ENCODE assay signal across 10 mouse cellular contexts in genomic region chr14:71249387-71249965, GRCm38 (mm10).
DNase-seq lines count a peak whose midpoint lies in the region; ATAC-seq and TF ChIP-seq lines count a peak whose summit lies in the region.
"Had no signal": no experiment of that assay in that cellular context is flagged by ENCODE, and none has a peak within 500 bp of the region (broad histone marks: within the 10 kb centered on the region; RNA-seq: fewer than 3 reads in every experiment).

No protein-coding gene starts in this region.

- no peaks in the 10 kb centered on the region for H3K27me3 ChIP-seq in liver, postnatal 0 days (ENCODE audit: insufficient read depth, low read length)
- H3K27me3 ChIP-seq in embryonic facial prominence, embryonic 13.5 days, result no peaks in the 10 kb centered on the region
- H3K27me3 ChIP-seq in hindbrain, postnatal 0 days (ENCODE audit: insufficient read depth, low read length), result no peaks in the 10 kb centered on the region
- no peaks in the 10 kb centered on the region for H3K27me3 ChIP-seq in neural tube, embryonic 12.5 days (replicated peaks)

- no peak overlapping the region for H3K4me2 ChIP-seq in liver, postnatal 0 days (ENCODE audit: low read depth, low read length)
- H3K4me2 ChIP-seq in embryonic facial prominence, embryonic 13.5 days, result no peak overlapping the region
- H3K4me2 ChIP-seq in hindbrain, postnatal 0 days (ENCODE audit: low read depth, low read length), result no peak overlapping the region
- H3K4me2 ChIP-seq in neural tube, embryonic 12.5 days (replicated peaks), result no peak overlapping the region

- H3K9ac ChIP-seq in liver, postnatal 0 days (replicated peaks), result no peak overlapping the region
- no peak overlapping the region for H3K9ac ChIP-seq in embryonic facial prominence, embryonic 13.5 days
- H3K9ac ChIP-seq in hindbrain, postnatal 0 days (replicated peaks; ENCODE audit: low read length), result no peak overlapping the region
- H3K9ac ChIP-seq in neural tube, embryonic 12.5 days, result no peak overlapping the region

- 42% methylated on average over 7 of the region's 7 CpGs for WGBS in liver, postnatal 0 days (ENCODE audit: insufficient replicate concordance)
- 49% methylated on average over 7 of the region's 7 CpGs for WGBS in embryonic facial prominence, embryonic 13.5 days
- 29% methylated on average over 7 of the region's 7 CpGs for WGBS in hindbrain, postnatal 0 days
- WGBS in neural tube, embryonic 12.5 days, result 47% methylated on average over 7 of the region's 7 CpGs

- TF ChIP-seq EP300 in liver, postnatal 0 days (IDR thresholded peaks at IDR 0.05; ENCODE audit: low read depth), result no peak

- no peaks in the 10 kb centered on the region for H3K36me3 ChIP-seq in liver, postnatal 0 days (replicated peaks; ENCODE audit: insufficient read depth, low read length)
- H3K36me3 ChIP-seq in embryonic facial prominence, embryonic 13.5 days, result no peaks in the 10 kb centered on the region
- no peaks in the 10 kb centered on the region for H3K36me3 ChIP-seq in hindbrain, postnatal 0 days (ENCODE audit: insufficient read depth, low read length)
- no peaks in the 10 kb centered on the region for H3K36me3 ChIP-seq in neural tube, embryonic 12.5 days

- no peak overlapping the region for H3K27ac ChIP-seq in liver, postnatal 0 days (ENCODE audit: low read depth)
- H3K27ac ChIP-seq in embryonic facial prominence, embryonic 13.5 days, result peak overlapping the region; percentile 45
- H3K27ac ChIP-seq in hindbrain, postnatal 0 days, result 0 out of 2 replicates have a peak overlapping the region, but pooled peaks have one; percentile 15
- H3K27ac ChIP-seq in neural tube, embryonic 12.5 days, result no peak overlapping the region

- H3K9me3 ChIP-seq in liver, postnatal 0 days (ENCODE audit: low read length), result no peaks in the 10 kb centered on the region
- no peaks in the 10 kb centered on the region for H3K9me3 ChIP-seq in embryonic facial prominence, embryonic 13.5 days
- H3K9me3 ChIP-seq in hindbrain, postnatal 0 days (ENCODE audit: low read length), result no peaks in the 10 kb centered on the region
- no peaks in the 10 kb centered on the region for H3K9me3 ChIP-seq in neural tube, embryonic 12.5 days

- peak; percentile 31 for DNase-seq in liver
- no peak for DNase-seq in liver, postnatal 0 days
- DNase-seq in hindbrain, postnatal 0 days (ENCODE audit: low spot score), result peak; percentile 81
- no peak for DNase-seq in heart, postnatal 36 days
- no peak for DNase-seq in left cerebral cortex, adult 18-20 months (ENCODE audit: low spot score in 2 of 2)
- DNase-seq in frontal cortex, postnatal 14 days (ENCODE audit: low spot score in 2 of 2), result no peak
- DNase-seq: adrenal gland, adult 8-10 months; heart, postnatal 14 days had no signal

- no peak overlapping the region for H3K4me3 ChIP-seq in liver, postnatal 0 days (ENCODE audit: low read depth, low read length)
- H3K4me3 ChIP-seq in embryonic facial prominence, embryonic 13.5 days, result no peak overlapping the region
- H3K4me3 ChIP-seq in hindbrain, postnatal 0 days (ENCODE audit: low read length), result no peak overlapping the region
- H3K4me3 ChIP-seq in neural tube, embryonic 12.5 days, result no peak overlapping the region

- no peaks in the 10 kb centered on the region for H3K4me1 ChIP-seq in liver, postnatal 0 days (ENCODE audit: insufficient read depth)
- H3K4me1 ChIP-seq in embryonic facial prominence, embryonic 13.5 days, result peaks cover 8% of the 10 kb centered on the region
- 0 out of 2 replicates have a peak, but pooled peaks cover 6% of the 10 kb centered on the region for H3K4me1 ChIP-seq in hindbrain, postnatal 0 days (ENCODE audit: insufficient read depth, low read length)
- peaks cover 7% of the 10 kb centered on the region for H3K4me1 ChIP-seq in neural tube, embryonic 12.5 days

- no peak for ATAC-seq in liver, postnatal 0 days
- no peak for ATAC-seq in embryonic facial prominence, embryonic 13.5 days (ENCODE audit: insufficient number of reproducible peaks, insufficient read depth, low FRiP score, low TSS enrichment, low read depth)
- ATAC-seq in hindbrain, postnatal 0 days, result peak; percentile 90
- peak; percentile 66 for ATAC-seq in neural tube, embryonic 12.5 days (ENCODE audit: low FRiP score, low read depth)

- TF ChIP-seq CTCF in liver, postnatal 0 days (IDR thresholded peaks at IDR 0.05; ENCODE audit: low read depth), result no peak
- TF ChIP-seq CTCF in hindbrain, postnatal 0 days (IDR thresholded peaks at IDR 0.05; ENCODE audit: low read depth), result no peak

- intact Hi-C loops in heart, postnatal 36 days (cut with DNase I), result no loop called here

Comparison
In these comparisons a context has a peak if more than half of its experiments do, and no peak if none do; other contexts are left out.
1. DNase-seq: peak in liver (single experiment) and hindbrain, postnatal 0 days (single experiment); none in liver, postnatal 0 days (single experiment), heart, postnatal 36 days (0 of 2), left cerebral cortex, adult 18-20 months (0 of 2) and frontal cortex, postnatal 14 days (0 of 2).
2. ATAC-seq: peak in hindbrain, postnatal 0 days (single experiment) and neural tube, embryonic 12.5 days (single experiment); none in liver, postnatal 0 days (single experiment) and embryonic facial prominence, embryonic 13.5 days (single experiment).
3. H3K27ac ChIP-seq: peak in embryonic facial prominence, embryonic 13.5 days (single experiment) and hindbrain, postnatal 0 days (single experiment); none in liver, postnatal 0 days (single experiment) and neural tube, embryonic 12.5 days (single experiment).